Mouse (Mus musculus): Measurements from ENCODE around the gene Slc12a9.

DNA sequence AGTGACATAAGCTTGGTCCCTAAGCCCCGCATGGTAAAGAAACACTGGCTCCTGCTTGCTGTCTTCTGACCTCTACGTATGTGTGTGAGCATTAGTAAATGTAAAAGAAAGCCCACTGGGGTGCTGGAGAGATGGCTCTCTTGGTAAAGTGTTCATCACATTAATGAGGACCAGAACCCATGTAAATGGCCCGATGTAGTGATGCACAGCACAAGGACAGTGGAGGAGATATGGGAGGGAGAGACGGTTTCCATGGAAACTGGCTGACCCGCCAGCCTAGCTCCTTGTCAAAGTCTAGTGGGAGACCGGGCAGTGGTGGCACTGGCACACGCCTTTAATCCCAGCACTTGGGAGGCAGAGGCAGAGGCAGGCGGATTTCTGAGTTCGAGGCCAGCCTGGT lies 43.3 kb upstream of the Slc12a9 start:
- no peak for TF ChIP-seq CTCF (IDR thresholded peaks at IDR 0.05 in 2 of 3, conservative IDR thresholded peaks at IDR 0.05 in 1 of 3; ENCODE audit: control insufficient read depth in 1 of 3, insufficient read depth in 1 of 3, low read depth in 2 of 3, low read length in 3 of 3, poor library complexity in 1 of 3, severe bottlenecking in 1 of 3)
- TF ChIP-seq MXI1 (IDR thresholded peaks at IDR 0.05; ENCODE audit: low read depth, low read length), result no peak
- no peak for TF ChIP-seq CHD2 (IDR thresholded peaks at IDR 0.05; ENCODE audit: low read length)
- TF ChIP-seq GATA1 (IDR thresholded peaks at IDR 0.05; ENCODE audit: low read depth, low read length), result no peak
- no peak for TF ChIP-seq TAL1 (IDR thresholded peaks at IDR 0.05; ENCODE audit: low read length)
- TF ChIP-seq MAX (IDR thresholded peaks at IDR 0.05; ENCODE audit: low read length), result no peak
- TF ChIP-seq POLR2AphosphoS2 (IDR thresholded peaks at IDR 0.05; ENCODE audit: low read length), result no peak
- TF ChIP-seq ZNF384 (IDR thresholded peaks at IDR 0.05; ENCODE audit: low read depth, low read length), result no peak
- no peak for TF ChIP-seq POLR2A (IDR thresholded peaks at IDR 0.05; ENCODE audit: control insufficient read depth in 1 of 2, insufficient read depth in 1 of 2, low read depth in 1 of 2, low read length in 2 of 2, poor library complexity in 1 of 2)
- TF ChIP-seq MAZ (IDR thresholded peaks at IDR 0.05; ENCODE audit: low read depth, low read length), result no peak
- no peak for TF ChIP-seq USF1 (IDR thresholded peaks at IDR 0.05; ENCODE audit: low read depth, low read length)
- TF ChIP-seq RAD21 (IDR thresholded peaks at IDR 0.05; ENCODE audit: low read depth, low read length), result no peak
- no peak for TF ChIP-seq ZC3H11A (IDR thresholded peaks at IDR 0.05; ENCODE audit: low read depth, low read length)
